Mouse (Mus musculus) spleen, adult 2 months (tissue): ENCODE measurements around the gene Inpp5b.

Experiments used
- CTCF ChIP-seq: fragments of 200-500 bp; IDR thresholded peaks from 2 replicates; pipeline ENCODE4 v1.5.1; 2011; ENCODE audit warnings: mild to moderate bottlenecking, inconsistent platforms; ENCODE audit not compliant: insufficient read depth, insufficient read length, insufficient replicate concordance; ENCODE audit errors: extremely low read depth
- POLR2A ChIP-seq: fragments of 200-500 bp; IDR thresholded peaks from 2 replicates; pipeline ENCODE4 v1.6.1; 2011; ENCODE audit warnings: low read depth, low read length, inconsistent platforms

DNA sequence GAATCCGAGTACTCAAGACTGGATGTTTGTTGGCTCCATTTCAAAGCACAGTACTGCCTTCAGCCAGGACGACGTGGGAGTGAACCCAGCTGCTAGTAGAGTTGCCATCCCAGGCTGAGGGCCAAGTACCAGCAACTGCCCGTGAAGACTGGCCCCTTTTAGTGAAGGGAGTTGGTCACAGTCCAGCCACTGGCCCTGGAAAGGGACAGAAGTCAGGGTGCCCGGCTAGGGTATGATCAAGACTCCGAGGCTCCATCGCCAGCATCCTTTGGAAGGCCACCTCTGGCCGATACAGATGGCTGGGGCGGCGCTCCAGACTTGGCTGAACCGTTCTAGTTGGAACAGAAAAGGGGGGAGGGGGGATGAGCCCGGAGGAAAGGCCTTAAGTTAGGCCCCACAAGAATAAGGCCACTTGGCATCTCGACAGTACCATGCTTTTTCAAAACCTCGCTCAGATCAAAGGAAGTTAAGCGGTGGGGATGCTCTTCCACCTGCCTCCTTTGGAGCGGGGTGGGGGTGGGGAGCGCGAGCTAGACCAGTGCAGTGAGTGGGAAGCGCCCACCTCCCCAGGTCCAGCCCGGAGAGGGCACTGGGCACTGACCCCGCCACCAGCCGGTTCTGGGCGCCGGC, 108.1 kb downstream of the Inpp5b start:
- no peak for TF ChIP-seq POLR2A
- no peak for TF ChIP-seq CTCF
